In the genomic region with DNA sequence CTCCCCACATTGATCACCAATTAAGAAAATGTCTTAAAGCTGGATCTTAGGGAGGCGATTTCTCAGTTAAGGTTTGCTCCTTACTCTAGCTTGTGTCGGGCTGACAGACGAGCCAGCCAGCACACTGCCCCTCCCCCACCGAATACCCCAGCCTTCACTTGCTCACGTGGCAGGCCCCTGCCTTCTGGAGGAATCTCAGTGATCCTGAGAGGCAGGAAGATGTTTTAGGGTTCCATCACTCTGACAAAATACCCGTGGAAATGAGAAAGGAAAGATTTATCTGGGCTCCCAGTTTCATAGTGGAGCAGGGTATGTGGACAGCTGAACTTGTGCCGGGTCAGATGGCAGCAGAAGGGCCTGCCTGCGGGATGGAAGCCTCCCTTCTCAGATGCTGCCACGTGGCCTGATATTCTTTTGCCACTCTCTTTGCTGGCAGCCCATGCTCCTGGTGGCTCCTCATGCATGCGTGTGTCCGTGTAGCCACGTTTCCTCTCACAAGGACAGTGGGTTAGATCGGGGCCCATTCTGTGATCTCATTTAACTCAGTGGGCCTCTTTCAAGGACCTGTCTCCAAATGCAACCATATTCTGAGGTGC, we compare ENCODE assay signal across 10 mouse cellular contexts. TPM values are rescaled to one million over a fixed set of nuclear protein-coding genes. Genes with fewer than 3 reads are reported as not detected.
DNase-seq lines count a peak whose midpoint lies in the region; ATAC-seq and TF ChIP-seq lines count a peak whose summit lies in the region.
"Had no signal": no experiment of that assay in that cellular context is flagged by ENCODE, and none has a peak within 500 bp of the region (broad histone marks: within the 10 kb centered on the region; RNA-seq: fewer than 3 reads in every experiment).

No protein-coding gene starts in this region.

- no peak overlapping the region for H3K4me2 ChIP-seq in hindbrain, embryonic 15.5 days
- H3K4me2 ChIP-seq in neural tube, embryonic 12.5 days (replicated peaks): peak overlapping the region; percentile 63; the same call in 1 of the 2 replicates

- H3K9me3 ChIP-seq in embryonic facial prominence, embryonic 10.5 days: no peaks in the 10 kb centered on the region
- no peaks in the 10 kb centered on the region for H3K9me3 ChIP-seq in hindbrain, embryonic 15.5 days
- H3K9me3 ChIP-seq in neural tube, embryonic 12.5 days: no peaks in the 10 kb centered on the region
- H3K9me3 ChIP-seq: heart, embryonic 13.5 days had no signal

- no peaks in the 10 kb centered on the region for H3K27me3 ChIP-seq in cerebellum, adult 2 months (ENCODE audit: control insufficient read depth, insufficient read depth, low read length)
- H3K27me3 ChIP-seq in embryonic facial prominence, embryonic 10.5 days (replicated peaks; ENCODE audit: low read depth, poor library complexity, severe bottlenecking): 0 out of 2 replicates have a peak, but pooled peaks cover 7% of the 10 kb centered on the region
- no peaks in the 10 kb centered on the region for H3K27me3 ChIP-seq in hindbrain, embryonic 15.5 days
- H3K27me3 ChIP-seq in neural tube, embryonic 12.5 days (replicated peaks): no peaks in the 10 kb centered on the region

- no peak for TF ChIP-seq CTCF in cerebellum, adult 2 months (IDR thresholded peaks at IDR 0.05; ENCODE audit: borderline replicate concordance, insufficient read depth, low read depth, low read length)

- no peak overlapping the region; the same call in 1 of the 2 replicates for H3K9ac ChIP-seq in hindbrain, embryonic 15.5 days
- 0 out of 2 replicates have a peak overlapping the region, but pooled peaks have one; percentile 0 for H3K9ac ChIP-seq in neural tube, embryonic 12.5 days

- H3K4me3 ChIP-seq in cerebellum, adult 2 months (replicated peaks; ENCODE audit: insufficient read depth, low read depth, low read length): no peak overlapping the region
- no peak overlapping the region for H3K4me3 ChIP-seq in embryonic facial prominence, embryonic 10.5 days
- H3K4me3 ChIP-seq in hindbrain, embryonic 15.5 days: no peak overlapping the region
- no peak overlapping the region for H3K4me3 ChIP-seq in neural tube, embryonic 12.5 days

- WGBS in cerebellum, adult 2 months: 46% methylated on average over 13 of the region's 13 CpGs
- WGBS in embryonic facial prominence, embryonic 10.5 days: 23% methylated on average over 13 of the region's 13 CpGs
- 14% methylated on average over 13 of the region's 13 CpGs for WGBS in hindbrain, embryonic 15.5 days
- 28% methylated on average over 13 of the region's 13 CpGs for WGBS in neural tube, embryonic 12.5 days

- H3K4me1 ChIP-seq in cerebellum, adult 2 months (ENCODE audit: control insufficient read depth, insufficient read depth, low read length): peaks cover 13% of the 10 kb centered on the region; the same call in 1 of the 2 replicates
- peaks cover 66% of the 10 kb centered on the region for H3K4me1 ChIP-seq in embryonic facial prominence, embryonic 10.5 days
- peaks cover 71% of the 10 kb centered on the region for H3K4me1 ChIP-seq in hindbrain, embryonic 15.5 days (replicated peaks)
- peaks cover 50% of the 10 kb centered on the region for H3K4me1 ChIP-seq in neural tube, embryonic 12.5 days

- no peak overlapping the region for H3K27ac ChIP-seq in cerebellum, adult 2 months (ENCODE audit: insufficient read depth, low read length)
- H3K27ac ChIP-seq in embryonic facial prominence, embryonic 10.5 days (replicated peaks): peak overlapping the region; percentile 92
- H3K27ac ChIP-seq in hindbrain, embryonic 15.5 days (replicated peaks): peak overlapping the region; percentile 91
- peak overlapping the region; percentile 96; the same call in 1 of the 2 replicates for H3K27ac ChIP-seq in neural tube, embryonic 12.5 days

- TF ChIP-seq POLR2A in cerebellum, adult 2 months (IDR thresholded peaks at IDR 0.05; ENCODE audit: borderline replicate concordance, insufficient read depth, low read length): no peak

- ATAC-seq in hindbrain, embryonic 15.5 days (ENCODE audit: low FRiP score, low read depth): no peak
- no peak for ATAC-seq in neural tube, embryonic 12.5 days (ENCODE audit: low FRiP score, low read depth)

- peak; percentile 67 to 70 for DNase-seq in cerebellum, postnatal 14 days
- DNase-seq in cerebellum, adult 2 months: no peak
- DNase-seq in embryonic facial prominence, embryonic 10.5 days (ENCODE audit: low spot score): peak; percentile 76
- no peak for DNase-seq in frontal cortex, postnatal 36 days (ENCODE audit: low spot score in 2 of 2)
- DNase-seq in adrenal gland, adult 18-20 months (ENCODE audit: low spot score in 2 of 2): no peak
- DNase-seq in lung, postnatal 10 days: no peak
- DNase-seq: kidney, adult 8-10 months had no signal

- no peaks in the 10 kb centered on the region for H3K36me3 ChIP-seq in embryonic facial prominence, embryonic 10.5 days (replicated peaks)
- H3K36me3 ChIP-seq in hindbrain, embryonic 15.5 days: no peaks in the 10 kb centered on the region
- H3K36me3 ChIP-seq in neural tube, embryonic 12.5 days: no peaks in the 10 kb centered on the region
- H3K36me3 ChIP-seq: heart, embryonic 13.5 days had no signal

RNA-seq across cellular contexts. Expression of a gene that starts 14.9 kb away (rescaled TPM):
- 0.80 and 1.0 TPM in 2 replicates for polyA plus RNA-seq in cerebellum, adult 2 months (2012; rRNA removed)
- 0.35 and 0.87 TPM in 2 replicates for polyA plus RNA-seq in embryonic facial prominence, embryonic 10.5 days (2016; fragmentation: Nextera tagmentation; extraction: Ambion mirVana)
- 0.54 and 0.58 TPM in 2 replicates for polyA plus RNA-seq in hindbrain, embryonic 15.5 days (2015; fragmentation: Nextera tagmentation; extraction: Ambion mirVana)
- polyA plus RNA-seq in neural tube, embryonic 12.5 days (2016; fragmentation: Nextera tagmentation; extraction: Ambion mirVana): 0.41 and 0.44 TPM in 2 replicates
- not detected for total RNA-seq in adrenal gland, adult 18-20 months (2021)

RNA-seq across cellular contexts. Expression of a gene that starts 33.5 kb away (rescaled TPM):
- 57.9 and 78.1 TPM in 2 replicates for polyA plus RNA-seq in cerebellum, adult 2 months (2012; rRNA removed)
- 0.32 and 0.33 TPM in 2 replicates for polyA plus RNA-seq in embryonic facial prominence, embryonic 10.5 days (2016; fragmentation: Nextera tagmentation; extraction: Ambion mirVana)
- polyA plus RNA-seq in hindbrain, embryonic 15.5 days (2015; fragmentation: Nextera tagmentation; extraction: Ambion mirVana): 18.4 and 23.1 TPM in 2 replicates
- polyA plus RNA-seq in neural tube, embryonic 12.5 days (2016; fragmentation: Nextera tagmentation; extraction: Ambion mirVana): 4.0 and 5.2 TPM in 2 replicates
- under 1 TPM; 0.30 to 0.35 TPM for total RNA-seq in adrenal gland, adult 18-20 months (2021)

RNA-seq across cellular contexts. Expression of a gene that starts 59.8 kb away (rescaled TPM):
- polyA plus RNA-seq in cerebellum, adult 2 months (2012; rRNA removed): 116 and 118 TPM in 2 replicates
- 60.7 and 63.5 TPM in 2 replicates for polyA plus RNA-seq in embryonic facial prominence, embryonic 10.5 days (2016; fragmentation: Nextera tagmentation; extraction: Ambion mirVana)
- polyA plus RNA-seq in hindbrain, embryonic 15.5 days (2015; fragmentation: Nextera tagmentation; extraction: Ambion mirVana): 173 and 188 TPM in 2 replicates
- 104 and 109 TPM in 2 replicates for polyA plus RNA-seq in neural tube, embryonic 12.5 days (2016; fragmentation: Nextera tagmentation; extraction: Ambion mirVana)
- total RNA-seq in adrenal gland, adult 18-20 months (2021): 10 to 100 TPM; 38.1 to 43.2 TPM

Comparison
In these comparisons a context has a peak if more than half of its experiments do, and no peak if none do; other contexts are left out.
1. DNase-seq: peak in cerebellum, postnatal 14 days (2 of 2) and embryonic facial prominence, embryonic 10.5 days (single experiment); none in cerebellum, adult 2 months (0 of 2), frontal cortex, postnatal 36 days (0 of 2), adrenal gland, adult 18-20 months (0 of 2) and lung, postnatal 10 days (single experiment).